Mouse (Mus musculus) gastrocnemius, adult 2 months (tissue): ENCODE measurements at regions not wholly inside any gene's neighbourhood (a gene's known extent, or its start where the extent isn't known, plus 50 kb on each side); places are given as distances from the start of the nearest gene placed in this dataset.

Experiments used
- DNase-seq: peaks from one replicate; pipeline ENCODE4 v3.0.0; 2022
- H3K27ac ChIP-seq: fragments of 200-600 bp; 2 replicates; pipeline ENCODE4 v1.8.1; 2022; ENCODE audit warnings: mild to moderate bottlenecking
- H3K4me3 ChIP-seq: fragments of 200-600 bp; 2 replicates; pipeline ENCODE4 v1.8.1; 2022; ENCODE audit warnings: mild to moderate bottlenecking, moderate library complexity
- CTCF ChIP-seq: fragments of 200-600 bp; IDR thresholded peaks from 2 replicates; pipeline ENCODE4 v1.8.1; 2022; ENCODE audit warnings: antibody characterized with exemption, mild to moderate bottlenecking, moderate library complexity
- intact Hi-C: fragments of 180-260 bp; cut with DNase I; formaldehyde crosslinking; loops from one replicate; pipeline ENCODE4 v1.15.1; 2025

GRCm38 (mm10) chr3:41180911-41181310 lies 98.1 kb upstream of the Pgrmc2 start:
- no peak; the same call in 1 of the 2 replicates for TF ChIP-seq CTCF
- Histone ChIP-seq H3K27ac (peak overlapping the region; percentile 74), H3K4me3 (no peak overlapping the region)
- intact Hi-C loops: loop anchor here (5.0 to 10.0 kb wide), 2 partner anchors 384 to 416 kb away; no protein-coding TSS in a partner anchor
- peak; percentile 80 for DNase-seq

- Histone ChIP-seq H3K4me3 (no peak overlapping the region), H3K27ac (no peak overlapping the region)
- intact Hi-C loops: no loop called here
- no peak for DNase-seq
- TF ChIP-seq CTCF: no peak
These were observed 96.4 kb upstream of the Pgrmc2 start for GRCm38 (mm10) chr3:41179037-41179880.

GRCm38 (mm10) chr3:41177124-41177523 lies 94.3 kb upstream of the Pgrmc2 start:
- no peak for TF ChIP-seq CTCF
- H3K27ac ChIP-seq: no peak overlapping the region
- no peak for DNase-seq
- no peak overlapping the region for H3K4me3 ChIP-seq
- intact Hi-C loops: no loop called here

- no peak overlapping the region for H3K4me3 ChIP-seq
- intact Hi-C loops: no loop called here
- TF ChIP-seq CTCF: no peak
- no peak overlapping the region for H3K27ac ChIP-seq
- DNase-seq: no peak
These were observed 92.5 kb upstream of the Pgrmc2 start for GRCm38 (mm10) chr3:41175356-41175755.

- no peak for TF ChIP-seq CTCF
- Histone ChIP-seq H3K4me3 (no peak overlapping the region), H3K27ac (no peak overlapping the region)
- DNase-seq: no peak
- intact Hi-C loops: no loop called here
These were observed 90.7 kb upstream of the Pgrmc2 start for GRCm38 (mm10) chr3:41173561-41173960.

GRCm38 (mm10) chr3:41172306-41173215 lies 89.7 kb upstream of the Pgrmc2 start:
- no peak for TF ChIP-seq CTCF
- Histone ChIP-seq H3K4me3 (no peak overlapping the region), H3K27ac (no peak overlapping the region)
- intact Hi-C loops: no loop called here
- no peak for DNase-seq

GRCm38 (mm10) chr3:41171772-41172171 lies 88.9 kb upstream of the Pgrmc2 start:
- no peak for DNase-seq
- intact Hi-C loops: no loop called here
- Histone ChIP-seq H3K27ac (no peak overlapping the region), H3K4me3 (no peak overlapping the region)
- no peak for TF ChIP-seq CTCF

- intact Hi-C loops: no loop called here
- TF ChIP-seq CTCF: no peak
- Histone ChIP-seq H3K27ac (no peak overlapping the region), H3K4me3 (no peak overlapping the region)
- no peak for DNase-seq
These were observed 88.5 kb upstream of the Pgrmc2 start for GRCm38 (mm10) chr3:41171310-41171709.

- no peak for TF ChIP-seq CTCF
- intact Hi-C loops: no loop called here
- no peak overlapping the region for H3K4me3 ChIP-seq
- H3K27ac ChIP-seq: no peak overlapping the region
- DNase-seq: no peak
These were observed 87.7 kb upstream of the Pgrmc2 start for GRCm38 (mm10) chr3:41170566-41170965.

- no peak for TF ChIP-seq CTCF
- no peak for DNase-seq
These were observed 86.6 kb upstream of the Pgrmc2 start for GRCm38 (mm10) chr3:41169430-41169829.

GRCm38 (mm10) chr3:41168181-41168967 lies 85.5 kb upstream of the Pgrmc2 start:
- no peak for DNase-seq
- intact Hi-C loops: no loop called here
- H3K4me3 ChIP-seq: no peak overlapping the region
- peak; percentile 42 for TF ChIP-seq CTCF
- no peak overlapping the region for H3K27ac ChIP-seq

More at GRCm38 (mm10) chr3:41169430-41169829, 86.6 kb upstream of the Pgrmc2 start:
- Histone ChIP-seq H3K27ac (no peak overlapping the region), H3K4me3 (no peak overlapping the region)
- intact Hi-C loops: no loop called here

GRCm38 (mm10) chr3:41167476-41167875 lies 84.6 kb upstream of the Pgrmc2 start:
- no peak for DNase-seq
- Histone ChIP-seq H3K27ac (no peak overlapping the region), H3K4me3 (no peak overlapping the region)
- TF ChIP-seq CTCF: no peak
- intact Hi-C loops: no loop called here
